Mouse (Mus musculus): ENCODE data around the gene Slc35g3. TPM values are rescaled to one million over a fixed set of nuclear protein-coding genes. Genes with fewer than 3 reads are reported as not detected.

Gene Slc35g3
- polyA plus RNA-seq, 1 experiment from 2014 or later, result 0.17 TPM

DNA sequence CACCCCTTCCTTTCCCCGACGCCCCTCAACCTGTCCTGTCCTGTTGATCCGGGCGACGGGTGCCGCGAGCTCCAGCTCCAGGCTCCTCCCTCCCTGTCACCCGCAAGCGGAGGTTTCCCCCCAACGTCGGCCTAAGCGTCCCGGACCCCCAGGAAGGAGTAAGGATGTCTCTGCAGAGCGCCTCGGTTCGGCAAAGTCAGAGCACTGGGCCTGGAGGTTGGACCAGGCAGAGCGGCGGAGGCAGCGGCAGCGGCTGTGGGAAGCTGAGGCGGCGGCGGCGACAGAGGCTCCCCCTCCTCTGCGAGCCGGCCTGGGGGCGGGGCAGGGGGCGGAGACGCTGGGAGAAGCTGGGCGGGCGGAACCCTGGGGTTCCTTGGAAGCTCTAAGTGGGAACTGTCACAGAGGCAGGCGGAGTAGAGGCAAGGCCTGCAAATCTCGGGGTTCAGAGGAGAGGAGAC, 40.9 kb upstream of the Slc35g3 start:
- Histone ChIP-seq H3K4me1 (ENCODE audit: control insufficient read depth, insufficient read depth, low read length) (peaks cover 58% of the 10 kb centered on the region), H3K9ac (ENCODE audit: low read length) (peak overlapping the region; percentile 83), H3K36me3 (ENCODE audit: control insufficient read depth, insufficient read depth, low read length) (no peaks in the 10 kb centered on the region), H3K27me3 (ENCODE audit: control insufficient read depth, insufficient read depth, low read length) (peaks cover 12% of the 10 kb centered on the region), H3K4me3 (replicated peaks; ENCODE audit: low read length) (peak overlapping the region; percentile 72), H3K9me3 (replicated peaks; ENCODE audit: control insufficient read depth, low read length) (no peaks in the 10 kb centered on the region), H3K27ac (ENCODE audit: low read length) (peak overlapping the region; percentile 38; the same call in 1 of the 2 replicates), H3K4me2 (ENCODE audit: low read depth, low read length) (peak overlapping the region; percentile 99)
- WGBS, result under 1% methylated on average over 32 of the region's 33 CpGs
- ATAC-seq (ENCODE audit: insufficient read depth, low FRiP score), result peak; percentile 43; the same call in 1 of the 2 replicates

DNA sequence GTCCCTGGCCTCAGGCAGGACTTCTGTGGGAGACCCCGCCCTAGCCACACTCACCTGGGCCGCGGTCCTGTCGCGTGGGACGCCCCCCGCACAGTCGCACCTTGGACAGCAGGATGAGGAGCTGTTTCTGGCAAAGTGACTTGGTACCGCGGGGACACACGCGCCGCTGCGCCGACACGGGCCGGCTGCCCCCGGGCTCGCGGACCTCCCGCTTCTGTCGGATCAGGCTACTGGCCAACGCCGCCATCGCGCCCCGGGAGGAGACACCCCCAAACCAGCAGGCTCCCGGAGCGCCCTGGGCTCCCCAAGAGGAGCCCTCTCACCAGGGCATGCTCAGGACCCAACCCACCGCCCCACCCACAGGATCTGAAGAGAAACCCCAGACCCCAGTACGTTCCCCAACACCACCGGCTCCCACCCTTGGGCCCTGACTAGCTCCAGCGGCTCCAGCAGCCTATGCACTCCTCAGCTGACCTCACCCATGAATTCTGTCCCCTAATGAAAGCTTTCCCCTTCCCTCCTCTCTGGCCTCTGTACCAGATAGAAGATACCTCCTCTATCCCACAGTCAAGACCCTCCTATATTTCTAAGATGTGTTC, 39.7 kb upstream of the Slc35g3 start, which contains the start of gene Fgf11:
TSS of gene Fgf11 (minus strand) at position 479 of the 599 bp plus-strand sequence.
- under 1% methylated on average over 28 of the region's 33 CpGs for WGBS
- Histone ChIP-seq H3K9ac (ENCODE audit: low read length) (peak within 1 kb of the TSS; percentile 83), H3K27ac (ENCODE audit: low read length) (peak within 1 kb of the TSS; percentile 47; the same call in 1 of the 2 replicates), H3K4me3 (replicated peaks; ENCODE audit: low read length) (peak within 1 kb of the TSS; percentile 72), H3K36me3 (ENCODE audit: control insufficient read depth, insufficient read depth, low read length) (no peaks in the 10 kb centered on the region), H3K27me3 (ENCODE audit: control insufficient read depth, insufficient read depth, low read length) (peaks cover 12% of the 10 kb centered on the region), H3K9me3 (replicated peaks; ENCODE audit: control insufficient read depth, low read length) (no peaks in the 10 kb centered on the region), H3K4me2 (ENCODE audit: low read depth, low read length) (peak within 1 kb of the TSS; percentile 99), H3K4me1 (ENCODE audit: control insufficient read depth, insufficient read depth, low read length) (peaks cover 58% of the 10 kb centered on the region)
- no peak for ATAC-seq (ENCODE audit: insufficient read depth, low FRiP score)

DNA sequence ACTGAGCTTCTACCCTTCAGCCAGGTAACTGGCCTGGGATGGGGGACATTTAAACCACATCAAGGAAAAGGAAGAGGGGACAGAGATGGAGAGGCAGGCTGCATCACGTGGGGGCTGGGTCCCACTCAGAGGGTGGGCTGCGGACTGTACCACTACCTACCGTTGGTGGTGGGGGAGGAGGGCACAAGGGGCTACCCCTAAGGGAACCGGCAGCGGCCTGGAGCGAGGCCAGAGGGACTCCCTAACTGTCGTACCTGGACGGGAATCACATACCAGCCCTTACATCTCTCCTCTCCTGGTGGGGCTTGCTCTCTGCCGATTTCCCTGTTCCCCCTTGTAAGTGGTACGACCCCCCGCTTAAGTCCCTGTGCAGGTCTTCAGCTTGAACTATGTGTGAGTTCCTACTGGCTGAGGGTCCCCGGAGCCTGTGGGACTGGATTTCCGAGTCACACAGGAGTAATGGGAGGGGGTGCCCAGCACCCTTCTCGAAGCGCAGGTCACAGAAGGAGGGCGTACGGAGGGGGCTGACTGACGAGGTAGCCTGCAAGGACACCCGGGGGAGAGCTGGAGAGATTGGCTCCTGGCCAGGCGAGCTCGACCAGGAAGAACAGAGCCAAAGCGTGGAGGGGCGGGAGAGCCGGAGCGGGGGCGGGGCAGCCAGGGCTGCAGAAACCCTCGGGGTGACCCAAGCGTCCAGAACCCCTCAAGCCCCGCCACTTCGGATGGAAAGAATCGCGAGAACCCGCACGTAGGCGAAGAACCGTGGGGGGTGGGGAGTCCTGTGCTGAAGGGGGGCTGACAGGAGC, 38.8 kb upstream of the Slc35g3 start:
- Histone ChIP-seq H3K27me3 (ENCODE audit: control insufficient read depth, insufficient read depth, low read length) (peaks cover 12% of the 10 kb centered on the region), H3K4me1 (ENCODE audit: control insufficient read depth, insufficient read depth, low read length) (peaks cover 58% of the 10 kb centered on the region)
- under 1% methylated on average over 35 of the region's 36 CpGs for WGBS

GRCm38 (mm10) chr11:69800138-69800391, 38.3 kb upstream of the Slc35g3 start:
- Histone ChIP-seq H3K27me3 (ENCODE audit: control insufficient read depth, insufficient read depth, low read length) (peaks cover 12% of the 10 kb centered on the region), H3K27ac (ENCODE audit: low read length) (peak overlapping the region; percentile 47; the same call in 1 of the 2 replicates), H3K9me3 (replicated peaks; ENCODE audit: control insufficient read depth, low read length) (no peaks in the 10 kb centered on the region), H3K4me1 (ENCODE audit: control insufficient read depth, insufficient read depth, low read length) (peaks cover 58% of the 10 kb centered on the region), H3K4me3 (replicated peaks; ENCODE audit: low read length) (peak overlapping the region; percentile 72), H3K36me3 (ENCODE audit: control insufficient read depth, insufficient read depth, low read length) (no peaks in the 10 kb centered on the region), H3K4me2 (ENCODE audit: low read depth, low read length) (peak overlapping the region; percentile 99), H3K9ac (ENCODE audit: low read length) (peak overlapping the region; percentile 83)
- 2% methylated on average over 11 of the region's 11 CpGs for WGBS
- no peak for ATAC-seq (ENCODE audit: insufficient read depth, low FRiP score)

More for the DNA sequence above, 38.8 kb upstream of the Slc35g3 start:
- Histone ChIP-seq H3K36me3 (ENCODE audit: control insufficient read depth, insufficient read depth, low read length) (no peaks in the 10 kb centered on the region), H3K4me2 (ENCODE audit: low read depth, low read length) (peak overlapping the region; percentile 99), H3K4me3 (replicated peaks; ENCODE audit: low read length) (peak overlapping the region; percentile 72), H3K9me3 (replicated peaks; ENCODE audit: control insufficient read depth, low read length) (no peaks in the 10 kb centered on the region), H3K9ac (ENCODE audit: low read length) (peak overlapping the region; percentile 83), H3K27ac (ENCODE audit: low read length) (peak overlapping the region; percentile 47; the same call in 1 of the 2 replicates)
- ATAC-seq (ENCODE audit: insufficient read depth, low FRiP score), result peak; percentile 22; the same call in 1 of the 2 replicates

GRCm38 (mm10) chr11:69799394-69800137, 37.8 kb upstream of the Slc35g3 start:
- Histone ChIP-seq H3K36me3 (ENCODE audit: control insufficient read depth, insufficient read depth, low read length) (no peaks in the 10 kb centered on the region), H3K9me3 (replicated peaks; ENCODE audit: control insufficient read depth, low read length) (no peaks in the 10 kb centered on the region), H3K27ac (ENCODE audit: low read length) (0 out of 2 replicates have a peak overlapping the region, but pooled peaks have one; percentile 14), H3K4me1 (ENCODE audit: control insufficient read depth, insufficient read depth, low read length) (peaks cover 53% of the 10 kb centered on the region), H3K4me3 (replicated peaks; ENCODE audit: low read length) (no peak overlapping the region; the same call in 1 of the 2 replicates), H3K4me2 (ENCODE audit: low read depth, low read length) (peak overlapping the region; percentile 99), H3K27me3 (ENCODE audit: control insufficient read depth, insufficient read depth, low read length) (peaks cover 10% of the 10 kb centered on the region), H3K9ac (ENCODE audit: low read length) (peak overlapping the region; percentile 35; the same call in 1 of the 2 replicates)
- ATAC-seq (ENCODE audit: insufficient read depth, low FRiP score), result no peak
- 23% methylated on average over 12 of the region's 12 CpGs for WGBS

- Histone ChIP-seq H3K9me3 (replicated peaks; ENCODE audit: control insufficient read depth, low read length) (no peaks in the 10 kb centered on the region), H3K9ac (ENCODE audit: low read length) (no peak overlapping the region), H3K27me3 (ENCODE audit: control insufficient read depth, insufficient read depth, low read length) (peaks cover 9% of the 10 kb centered on the region), H3K27ac (ENCODE audit: low read length) (no peak overlapping the region), H3K4me1 (ENCODE audit: control insufficient read depth, insufficient read depth, low read length) (peaks cover 36% of the 10 kb centered on the region), H3K4me3 (replicated peaks; ENCODE audit: low read length) (no peak overlapping the region), H3K36me3 (ENCODE audit: control insufficient read depth, insufficient read depth, low read length) (no peaks in the 10 kb centered on the region), H3K4me2 (ENCODE audit: low read depth, low read length) (no peak overlapping the region)
- ATAC-seq (ENCODE audit: insufficient read depth, low FRiP score), result no peak
- WGBS, result 80% methylated on average over 7 of the region's 7 CpGs
These were observed 36.2 kb upstream of the Slc35g3 start for GRCm38 (mm10) chr11:69797924-69798323.

DNA sequence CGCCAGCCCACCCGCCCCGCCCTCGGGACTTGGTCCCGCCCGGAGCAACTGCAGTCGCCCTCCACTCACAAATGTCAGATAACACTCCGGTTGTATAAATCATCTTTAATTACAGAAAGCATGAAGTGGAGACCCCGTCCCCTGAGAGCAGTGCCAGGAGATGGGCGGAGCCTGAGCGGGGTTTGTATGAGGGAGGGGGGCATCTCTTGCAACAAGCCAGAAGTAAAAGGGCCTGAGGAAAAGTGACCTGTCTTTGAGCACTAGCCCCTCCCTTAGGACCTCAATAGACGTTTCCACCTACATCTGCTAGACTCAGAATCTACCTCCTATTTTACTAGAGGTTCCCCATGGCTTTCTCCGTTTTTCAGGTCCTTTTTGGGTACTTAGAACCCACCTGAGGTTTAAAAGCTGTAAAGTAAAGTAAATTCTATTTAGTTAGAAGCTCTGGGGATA, 34.2 kb upstream of the Slc35g3 start:
- WGBS, result 4% methylated on average over 13 of the region's 13 CpGs
- Histone ChIP-seq H3K9me3 (replicated peaks; ENCODE audit: control insufficient read depth, low read length) (no peaks in the 10 kb centered on the region), H3K4me3 (replicated peaks; ENCODE audit: low read length) (peak overlapping the region; percentile 52), H3K27me3 (ENCODE audit: control insufficient read depth, insufficient read depth, low read length) (no peaks in the 10 kb centered on the region), H3K9ac (ENCODE audit: low read length) (peak overlapping the region; percentile 61; the same call in 1 of the 2 replicates), H3K4me1 (ENCODE audit: control insufficient read depth, insufficient read depth, low read length) (peaks cover 20% of the 10 kb centered on the region), H3K36me3 (ENCODE audit: control insufficient read depth, insufficient read depth, low read length) (no peaks in the 10 kb centered on the region), H3K27ac (ENCODE audit: low read length) (no peak overlapping the region), H3K4me2 (ENCODE audit: low read depth, low read length) (peak overlapping the region; percentile 80)
- ATAC-seq (ENCODE audit: insufficient read depth, low FRiP score), result no peak

DNA sequence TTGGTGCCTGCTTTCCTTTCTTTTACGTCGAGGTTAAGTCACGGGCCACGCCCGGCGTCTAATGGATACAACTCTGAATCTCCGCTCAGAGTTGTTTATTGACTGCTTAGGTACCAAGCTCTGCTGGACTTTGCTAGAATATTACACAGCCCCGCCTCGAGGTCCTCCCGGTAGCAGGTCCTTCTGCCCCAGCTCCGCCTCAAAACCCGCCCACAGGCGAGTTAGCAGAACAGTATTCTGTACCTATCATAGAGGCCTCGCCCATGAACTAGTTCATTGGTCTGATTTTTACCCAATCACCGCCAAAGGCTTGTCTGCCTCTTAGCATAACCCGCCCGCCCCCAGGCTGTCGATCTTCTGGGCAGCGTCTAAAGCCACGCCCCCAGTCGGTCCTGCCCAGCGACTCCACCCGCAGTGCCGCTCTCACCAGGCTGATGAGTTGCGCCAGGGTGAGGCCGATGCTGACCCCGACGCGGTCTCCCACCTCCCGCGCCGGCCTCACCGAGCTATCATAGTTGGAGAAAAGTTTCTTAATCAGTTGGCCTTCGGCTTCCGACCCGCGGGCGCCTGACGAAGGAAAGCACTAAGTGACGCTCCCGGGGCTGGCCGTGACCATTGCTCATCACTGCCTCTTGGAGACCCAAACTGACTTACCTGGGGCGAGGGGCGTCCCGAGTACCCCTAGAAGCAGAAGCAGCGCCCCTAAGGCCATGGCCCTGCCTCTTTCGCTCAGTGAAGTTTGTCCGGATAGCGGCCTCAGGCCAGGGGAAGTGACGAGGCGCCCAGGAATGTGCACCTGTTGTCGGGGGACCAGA, 33.6 kb upstream of the Slc35g3 start, which contains the start of gene Chrnb1:
TSS of gene Chrnb1 (minus strand) at position 776 of the 815 bp plus-strand sequence.
- Histone ChIP-seq H3K4me2 (ENCODE audit: low read depth, low read length) (peak within 1 kb of the TSS; percentile 80), H3K36me3 (ENCODE audit: control insufficient read depth, insufficient read depth, low read length) (no peaks in the 10 kb centered on the region), H3K27ac (ENCODE audit: low read length) (no peak within 1 kb of the TSS), H3K9me3 (replicated peaks; ENCODE audit: control insufficient read depth, low read length) (no peaks in the 10 kb centered on the region), H3K27me3 (ENCODE audit: control insufficient read depth, insufficient read depth, low read length) (no peaks in the 10 kb centered on the region), H3K9ac (ENCODE audit: low read length) (peak within 1 kb of the TSS; percentile 61), H3K4me3 (replicated peaks; ENCODE audit: low read length) (peak within 1 kb of the TSS; percentile 52), H3K4me1 (ENCODE audit: control insufficient read depth, insufficient read depth, low read length) (peaks cover 14% of the 10 kb centered on the region)
- 2% methylated on average over 52 of the region's 52 CpGs for WGBS
- ATAC-seq (ENCODE audit: insufficient read depth, low FRiP score), result peak; percentile 97

Data from stomach, embryonic 16.5 days (tissue).